Mouse (Mus musculus) embryonic fibroblast, embryonic 13.5 days (primary cell): Measurements from ENCODE around the gene Dgki. TPM values are rescaled to one million over a fixed set of nuclear protein-coding genes. Genes with fewer than 3 reads are reported as not detected.

ENCODE experiments used
- H3K27ac ChIP-seq: 2 replicates; pipeline ENCODE4 v1.5.1; 2012; ENCODE audit warnings: low read length, control low read depth, inconsistent platforms; ENCODE audit not compliant: insufficient read depth
- H3K4me1 ChIP-seq: 2 replicates; pipeline ENCODE4 v1.6.1; 2011; ENCODE audit warnings: low read length; ENCODE audit not compliant: control insufficient read depth, insufficient read depth
- H3K4me3 ChIP-seq: 2 replicates; pipeline ENCODE4 v1.5.1; 2011; ENCODE audit warnings: mild to moderate bottlenecking, control low read depth, low read length; ENCODE audit not compliant: insufficient read depth
- CTCF ChIP-seq: IDR thresholded peaks from 2 replicates; pipeline ENCODE4 v1.5.1; 2011; ENCODE audit warnings: mild to moderate bottlenecking, control low read depth, low read length, moderate library complexity, borderline replicate concordance; ENCODE audit not compliant: insufficient read depth
- POLR2A ChIP-seq: IDR thresholded peaks from 2 replicates; pipeline ENCODE4 v1.6.1; 2011; ENCODE audit warnings: low read depth, mild to moderate bottlenecking, control low read depth, low read length, moderate library complexity
- polyA plus RNA-seq: library from polyadenylated mRNA; stranded (reverse); fragments of >200 nt; gene quantifications from 2 replicates; pipeline ENCODE4 v1.2.4, GENCODE M21; 2011; ENCODE audit warnings: low read depth; ENCODE audit not compliant: missing spikeins, insufficient read length

Dgki gene
- polyA plus RNA-seq, 1 experiment = 0.33 TPM

GRCm38 (mm10) chr6:36858258-36859041 lies 441.5 kb downstream of the Dgki start:
- TF ChIP-seq CTCF (no peak), POLR2A (no peak)
- H3K4me1 ChIP-seq = no peaks in the 10 kb centered on the region; the same call in 1 of the 2 replicates
- H3K27ac ChIP-seq = no peak overlapping the region
- no peak overlapping the region for H3K4me3 ChIP-seq

DNA sequence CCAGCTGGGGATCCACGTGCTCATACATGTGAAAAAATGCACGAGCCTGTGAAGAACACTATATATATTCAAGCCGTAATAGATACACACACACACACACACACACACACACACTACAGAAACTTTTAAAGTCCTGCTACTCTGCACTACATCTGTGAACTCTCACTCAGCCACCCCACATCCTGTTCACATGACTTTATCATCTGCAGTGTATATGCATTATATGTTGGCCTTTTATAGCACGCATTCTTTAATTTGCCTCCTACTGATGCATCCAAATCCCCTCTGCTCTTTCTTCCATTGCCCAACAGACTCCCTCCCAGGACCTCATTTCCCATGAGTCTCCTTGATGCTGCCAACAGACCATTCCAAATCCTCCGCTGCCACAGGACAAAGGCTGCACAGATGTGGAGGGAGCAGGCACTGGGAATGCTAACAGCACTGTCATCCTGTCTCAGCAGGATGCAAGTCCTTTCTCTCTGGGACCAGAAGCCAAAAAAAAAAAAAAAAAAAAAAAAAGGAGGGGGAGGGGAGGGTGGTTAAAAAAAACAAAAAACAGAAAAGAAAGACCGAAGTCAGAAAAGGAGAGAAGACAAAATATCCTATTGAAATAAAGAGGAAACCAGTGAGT lies 442.2 kb downstream of the Dgki start:
- Histone ChIP-seq H3K4me1 (no peaks in the 10 kb centered on the region), H3K27ac (no peak overlapping the region), H3K4me3 (no peak overlapping the region)
- TF ChIP-seq POLR2A (no peak), CTCF (no peak)

DNA sequence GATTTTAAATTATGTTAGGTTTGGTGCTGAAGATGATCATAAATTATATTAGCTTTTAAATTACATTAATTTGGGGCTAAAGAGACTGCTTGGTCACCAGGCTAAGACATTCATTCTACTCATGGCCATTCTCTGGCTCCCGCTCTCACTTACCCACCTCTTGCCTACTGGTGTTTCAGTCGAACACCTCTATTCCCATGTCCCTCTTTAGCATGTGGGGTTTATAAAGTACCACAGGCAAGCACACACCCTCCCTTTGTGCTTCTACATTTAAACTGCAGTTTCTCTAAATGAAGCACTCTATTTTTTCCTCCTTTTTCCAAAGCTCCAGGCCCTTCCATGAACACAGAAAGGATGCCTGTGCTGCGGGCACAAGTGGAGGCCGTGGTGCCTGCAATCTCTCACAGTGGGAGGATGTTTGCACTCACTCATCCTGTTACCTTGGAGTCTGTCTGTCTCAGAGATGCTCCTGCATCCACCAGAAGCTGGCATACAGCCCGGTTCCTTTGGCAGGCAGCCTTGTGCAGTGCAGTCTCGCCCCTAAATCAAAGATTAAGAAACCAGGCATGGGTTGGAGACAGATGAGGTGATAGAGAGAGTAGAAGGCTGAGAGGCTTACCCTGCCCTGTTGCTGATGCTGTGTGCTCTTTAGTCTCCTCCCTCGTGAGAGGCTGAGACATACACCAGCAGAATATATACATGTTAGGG lies 449.4 kb downstream of the Dgki start:
- Histone ChIP-seq H3K4me3 (no peak overlapping the region), H3K27ac (no peak overlapping the region), H3K4me1 (no peaks in the 10 kb centered on the region)
- no peak for TF ChIP-seq POLR2A
- TF ChIP-seq CTCF = no peak

GRCm38 (mm10) chr6:36845288-36845687 lies 454.7 kb downstream of the Dgki start:
- H3K4me3 ChIP-seq = no peak overlapping the region
- peaks cover 11% of the 10 kb centered on the region for H3K4me1 ChIP-seq
- H3K27ac ChIP-seq = peak overlapping the region; percentile 72; the same call in 1 of the 2 replicates
- TF ChIP-seq POLR2A (no peak), CTCF (no peak)

DNA sequence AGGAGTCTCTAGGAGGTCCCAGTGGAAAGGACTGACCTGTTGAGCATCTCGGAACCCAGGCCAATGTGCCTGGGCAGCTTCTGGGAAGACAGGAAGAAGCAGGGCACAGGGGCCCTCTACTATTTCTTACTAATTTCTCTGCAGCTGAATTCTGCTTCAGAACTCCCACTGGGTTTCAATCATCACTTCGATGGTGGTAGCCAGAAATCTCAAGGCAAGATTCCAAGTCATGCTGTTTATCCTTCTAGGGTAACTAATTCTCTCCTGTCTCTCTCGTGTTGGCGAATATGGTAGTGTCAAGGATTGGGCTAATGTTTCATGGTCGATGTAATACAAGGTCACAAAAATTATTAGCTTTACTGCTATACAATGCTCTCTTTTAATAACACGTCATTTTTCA lies 455.7 kb downstream of the Dgki start:
- Histone ChIP-seq H3K4me1 (peaks cover 11% of the 10 kb centered on the region), H3K4me3 (no peak overlapping the region), H3K27ac (peak overlapping the region; percentile 83)
- TF ChIP-seq POLR2A = no peak
- no peak for TF ChIP-seq CTCF

DNA sequence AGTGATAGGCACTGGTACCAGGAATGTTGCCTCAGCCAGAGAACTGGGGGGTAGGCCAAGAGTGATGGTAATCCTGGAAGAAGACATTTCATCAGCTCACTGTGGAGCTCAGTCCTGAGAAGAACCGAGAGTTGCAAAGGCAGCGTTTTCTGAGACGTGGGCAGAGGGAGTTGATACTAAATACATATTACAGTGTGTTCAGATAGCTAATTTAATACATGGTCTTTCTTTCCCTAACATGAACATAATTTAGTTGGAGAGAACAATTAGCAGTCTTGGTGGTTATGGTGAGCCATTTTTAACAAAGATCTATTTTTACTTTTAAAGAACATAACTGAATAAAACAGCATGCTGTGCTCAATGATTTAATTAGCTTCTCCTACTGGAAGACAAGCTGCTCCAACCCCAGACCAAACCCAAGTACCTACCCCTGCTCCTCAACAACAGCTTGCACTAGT lies 456.9 kb downstream of the Dgki start:
- no peak for TF ChIP-seq CTCF
- TF ChIP-seq POLR2A = no peak
- Histone ChIP-seq H3K27ac (peak overlapping the region; percentile 98), H3K4me3 (no peak overlapping the region), H3K4me1 (peaks cover 11% of the 10 kb centered on the region)

- Histone ChIP-seq H3K27ac (peak overlapping the region; percentile 98), H3K4me1 (peaks cover 11% of the 10 kb centered on the region), H3K4me3 (no peak overlapping the region)
- no peak for TF ChIP-seq CTCF
These were observed 457.7 kb downstream of the Dgki start for GRCm38 (mm10) chr6:36842101-36842922.

DNA sequence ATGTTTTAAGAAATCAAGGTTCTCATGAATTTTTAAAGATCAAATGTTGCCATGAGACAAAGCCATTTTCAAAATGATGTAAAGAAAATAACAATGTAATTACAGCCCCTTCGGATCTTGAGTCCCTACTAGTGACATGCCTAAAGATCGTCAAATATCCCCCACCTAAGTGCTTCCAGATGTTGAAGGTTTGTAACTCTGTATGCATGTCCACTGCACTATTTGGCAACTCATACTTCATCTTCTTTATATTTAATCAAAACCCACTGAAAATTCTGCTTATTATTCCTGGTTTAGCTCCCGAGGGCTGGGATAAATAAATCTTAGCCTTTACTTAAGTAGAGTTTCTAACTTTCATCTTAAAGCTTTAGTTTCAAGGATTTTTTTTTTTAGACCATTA lies 458.3 kb downstream of the Dgki start:
- Histone ChIP-seq H3K27ac (peak overlapping the region; percentile 74), H3K4me1 (peaks cover 11% of the 10 kb centered on the region), H3K4me3 (no peak overlapping the region)
- TF ChIP-seq CTCF = no peak
- no peak; the same call in 1 of the 2 replicates for TF ChIP-seq POLR2A

- TF ChIP-seq POLR2A (no peak), CTCF (no peak)
- H3K4me1 ChIP-seq = peaks cover 11% of the 10 kb centered on the region
- peak overlapping the region; percentile 82 for H3K27ac ChIP-seq
- no peak overlapping the region for H3K4me3 ChIP-seq
These were observed 458.8 kb downstream of the Dgki start for GRCm38 (mm10) chr6:36841174-36841573.
